Mouse (Mus musculus): ENCODE data around the gene Tmem79.

- TF ChIP-seq CTCF (IDR thresholded peaks at IDR 0.05; ENCODE audit: low read depth, low read length) (no peak), POLR2A (IDR thresholded peaks at IDR 0.05; ENCODE audit: borderline replicate concordance, low read depth, low read length) (no peak)
Observed at GRCm38 (mm10) chr3:88363700-88364099, 27.8 kb upstream of the Tmem79 start.

Measured in bone marrow macrophage, adult 2 months (primary cell).